Mouse (Mus musculus) MEL (cell line): ENCODE results near the gene Igsf8. TPM values are rescaled to one million over a fixed set of nuclear protein-coding genes. Genes with fewer than 3 reads are reported as not detected.

Experiments used
- DNase-seq: peaks from one replicate; pipeline ENCODE4 v3.0.0; 2011; ENCODE audit warnings: low read depth, low spot score
- H3K27ac ChIP-seq: 2 replicates; pipeline ENCODE4 v1.5.1; 2012; ENCODE audit warnings: low read depth, mild to moderate bottlenecking, control low read depth, low read length, moderate library complexity; ENCODE audit not compliant: control insufficient read depth
- H3K27me3 ChIP-seq, 2 experiments: fragments of 150-350 bp in 1 of 2; sonication (generic) in 1 of 2; 2 replicates each; pipeline ENCODE4 v1.6.1; 2012; ENCODE audit warnings: low read length in 2 of 2, mild to moderate bottlenecking in 2 of 2, improper control_type of control experiment in 1 of 2, moderate library complexity in 1 of 2; ENCODE audit not compliant: insufficient read depth in 2 of 2, control insufficient read depth in 1 of 2
- H3K36me3 ChIP-seq, 2 experiments: 2 replicates each; pipeline ENCODE4 v1.6.1; 2012 to 2014; ENCODE audit warnings: low read length in 2 of 2, improper control_type of control experiment in 1 of 2, inconsistent platforms in 1 of 2, mild to moderate bottlenecking in 1 of 2; ENCODE audit not compliant: insufficient read depth in 2 of 2, control insufficient read depth in 1 of 2
- H3K4me1 ChIP-seq, 2 experiments: fragments of 150-350 bp in 1 of 2; sonication (generic) in 1 of 2; 2 replicates each; pipeline ENCODE4 v1.6.1; 2012; ENCODE audit warnings: low read length in 2 of 2, improper control_type of control experiment in 1 of 2, mild to moderate bottlenecking in 1 of 2; ENCODE audit not compliant: insufficient read depth in 2 of 2, control insufficient read depth in 1 of 2
- H3K4me3 ChIP-seq, 2 experiments: fragments of 150-350 bp in 1 of 2; sonication (generic) in 1 of 2; 2 replicates each; pipeline ENCODE4 v1.5.1; 2012; ENCODE audit warnings: low read depth in 2 of 2, low read length in 2 of 2, mild to moderate bottlenecking in 2 of 2, moderate library complexity in 2 of 2, control low read depth in 1 of 2, improper control_type of control experiment in 1 of 2; ENCODE audit not compliant: control insufficient read depth in 1 of 2, insufficient read depth in 1 of 2
- H3K79me2 ChIP-seq: 2 replicates; pipeline ENCODE4 v1.6.1; 2012; ENCODE audit warnings: mild to moderate bottlenecking, low read length, moderate library complexity; ENCODE audit not compliant: control insufficient read depth, poor library complexity, insufficient read depth
- H3K9ac ChIP-seq: 2 replicates; pipeline ENCODE4 v1.6.1; 2012; ENCODE audit warnings: low read depth, mild to moderate bottlenecking, control low read depth, low read length, moderate library complexity; ENCODE audit not compliant: control insufficient read depth, poor library complexity, severe bottlenecking
- H3K9me3 ChIP-seq: fragments of 150-350 bp; sonication (generic); replicated peaks from 2 replicates; pipeline ENCODE4 v1.6.1; 2012; ENCODE audit warnings: mild to moderate bottlenecking, low read length, improper control_type of control experiment, moderate library complexity; ENCODE audit not compliant: insufficient read depth
- CHD1 ChIP-seq: IDR thresholded peaks from 2 replicates; pipeline ENCODE4 v1.6.1; 2012; ENCODE audit warnings: low read depth, mild to moderate bottlenecking, inconsistent platforms, low read length, improper control_type of control experiment
- CHD2 ChIP-seq: IDR thresholded peaks from 2 replicates; pipeline ENCODE4 v1.6.1; 2011; ENCODE audit warnings: low read length, improper control_type of control experiment
- CTCF ChIP-seq, 3 experiments: IDR thresholded peaks in 2 of 3; conservative IDR thresholded peaks in 1 of 3; 2 replicates each; pipeline ENCODE4 v1.5.1; 2011 to 2012; ENCODE audit warnings: low read length in 3 of 3, low read depth in 2 of 3, mild to moderate bottlenecking in 2 of 3, improper control_type of control experiment in 1 of 3, inconsistent platforms in 1 of 3, mixed read lengths in 1 of 3, moderate library complexity in 1 of 3; ENCODE audit not compliant: control insufficient read depth in 1 of 3, insufficient read depth in 1 of 3, poor library complexity in 1 of 3, severe bottlenecking in 1 of 3
- E2F4 ChIP-seq: IDR thresholded peaks from 2 replicates; pipeline ENCODE4 v1.6.1; 2011; ENCODE audit warnings: low read depth, low read length, improper control_type of control experiment, borderline replicate concordance
- ELF1 ChIP-seq: IDR thresholded peaks from 2 replicates; pipeline ENCODE4 v1.6.1; 2014; ENCODE audit warnings: low read depth, mild to moderate bottlenecking, inconsistent platforms, low read length, improper control_type of control experiment, moderate library complexity
- GATA1 ChIP-seq: IDR thresholded peaks from 2 replicates; pipeline ENCODE4 v1.6.1; 2011; ENCODE audit warnings: low read depth, low read length, improper control_type of control experiment
- HCFC1 ChIP-seq: IDR thresholded peaks from 2 replicates; pipeline ENCODE4 v1.6.1; 2012; ENCODE audit warnings: low read depth, mild to moderate bottlenecking, inconsistent platforms, low read length, improper control_type of control experiment, moderate library complexity
- SMC3 ChIP-seq: IDR thresholded peaks from 2 replicates; pipeline ENCODE4 v1.6.1; 2011; ENCODE audit warnings: low read depth, low read length, improper control_type of control experiment
- TAL1 ChIP-seq: IDR thresholded peaks from 2 replicates; pipeline ENCODE4 v1.6.1; 2012; ENCODE audit warnings: mild to moderate bottlenecking, inconsistent platforms, low read length, moderate library complexity, mixed read lengths
- USF1 ChIP-seq: IDR thresholded peaks from 2 replicates; pipeline ENCODE4 v1.6.1; 2014; ENCODE audit warnings: low read depth, mild to moderate bottlenecking, inconsistent platforms, low read length, improper control_type of control experiment, moderate library complexity
- ZC3H11A ChIP-seq: IDR thresholded peaks from 2 replicates; pipeline ENCODE4 v1.6.1; 2012; ENCODE audit warnings: low read depth, mild to moderate bottlenecking, inconsistent platforms, low read length, improper control_type of control experiment
- polyA plus RNA-seq, 2 experiments: library from polyadenylated mRNA; stranded (reverse) in 1 of 2; unstranded in 1 of 2; fragments of >175 nt in 1 of 2; fragments of >200 nt in 1 of 2; gene quantifications; 2 replicates each; pipeline versions ENCODE4 v1.2.1 to v1.2.4; 2012; ENCODE audit warnings: low replicate concordance in 2 of 2, low read depth in 1 of 2; ENCODE audit not compliant: insufficient read length in 2 of 2, insufficient read depth in 1 of 2, missing spikeins in 1 of 2
- total RNA-seq: library from RNA; depleted of rRNA; stranded (reverse); fragments of 300-350 nt; gene quantifications from 2 replicates; pipeline ENCODE4 v1.2.3, GENCODE M21; 2012

Igsf8 gene
- total and polyA plus RNA-seq, 3 experiments, result 88.0 to 97.2 TPM; not detected in 1

GRCm38 (mm10) chr1:172325680-172326535, 64.5 kb downstream of the Igsf8 start:
- H3K27me3 ChIP-seq, result peaks cover 0 to 4% of the 10 kb centered on the region in 2 experiments; a peak in 1 of 4 replicates
- no peak overlapping the region for H3K9ac ChIP-seq
- H3K4me3 ChIP-seq, result no peak overlapping the region

DNA sequence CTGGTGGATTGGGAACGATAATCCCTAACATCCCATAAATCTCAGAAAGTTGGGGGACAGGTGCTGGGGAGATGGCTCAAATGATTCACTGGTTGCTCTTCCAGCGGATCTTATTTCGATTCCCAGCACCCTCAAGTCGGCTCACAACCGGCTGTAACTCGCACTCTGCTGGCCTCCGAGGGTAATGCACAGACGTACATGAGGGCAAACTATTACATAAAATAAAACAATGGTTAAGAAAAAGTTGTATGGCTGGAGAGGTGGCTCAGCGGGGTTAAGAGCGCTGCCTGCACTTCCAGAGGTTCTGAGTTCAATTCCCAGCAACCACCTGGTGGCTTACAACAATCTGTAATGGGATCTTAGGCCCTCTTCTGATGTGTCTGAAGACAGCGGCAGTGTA, 65.2 kb downstream of the Igsf8 start:
- Histone ChIP-seq H3K4me3 (no peak overlapping the region), H3K27ac (no peak overlapping the region), H3K36me3 (no peaks in the 10 kb centered on the region), H3K27me3 (peaks cover 0 to 8% of the 10 kb centered on the region in 2 experiments; a peak in 2 of 4 replicates), H3K4me1 (no peaks in the 10 kb centered on the region), H3K79me2 (no peaks in the 10 kb centered on the region), H3K9ac (no peak overlapping the region), H3K9me3 (no peaks in the 10 kb centered on the region)
- no peak for DNase-seq
- no peak for TF ChIP-seq GATA1
- no peak for TF ChIP-seq USF1
- TF ChIP-seq ZC3H11A, result no peak
- no peak for TF ChIP-seq E2F4
- TF ChIP-seq SMC3, result peak; percentile 19; the same call in 1 of the 2 replicates
- TF ChIP-seq CHD2, result no peak
- TF ChIP-seq CTCF (IDR thresholded peaks at IDR 0.05 in 2 of 3, conservative IDR thresholded peaks at IDR 0.05 in 1 of 3; ENCODE audit: control insufficient read depth in 1 of 3, insufficient read depth in 1 of 3, low read depth in 2 of 3, low read length in 3 of 3, poor library complexity in 1 of 3, severe bottlenecking in 1 of 3), result peak in 1 of 3 experiments; percentile 13; a peak in 2 of 6 replicates
- TF ChIP-seq ELF1, result no peak
- no peak for TF ChIP-seq HCFC1

More at GRCm38 (mm10) chr1:172325680-172326535, 64.5 kb downstream of the Igsf8 start:
- Histone ChIP-seq H3K4me1 (no peaks in the 10 kb centered on the region), H3K9me3 (no peaks in the 10 kb centered on the region), H3K79me2 (no peaks in the 10 kb centered on the region), H3K27ac (no peak overlapping the region), H3K36me3 (no peaks in the 10 kb centered on the region)
- TF ChIP-seq CHD1 (no peak), CTCF (IDR thresholded peaks at IDR 0.05 in 2 of 3, conservative IDR thresholded peaks at IDR 0.05 in 1 of 3; ENCODE audit: control insufficient read depth in 1 of 3, insufficient read depth in 1 of 3, low read depth in 2 of 3, low read length in 3 of 3, poor library complexity in 1 of 3, severe bottlenecking in 1 of 3) (peak; percentile 7 to 43 (median 23); a peak in 2 of 6 replicates), CHD2 (no peak), TAL1 (no peak)
- no peak for DNase-seq
